ENCODE assay signal across 25 mouse cellular contexts in genomic region chr1:64891332-64891731, GRCm38 (mm10).
DNase-seq lines count a peak whose midpoint lies in the region; ATAC-seq lines count a peak whose summit lies in the region.
"Had no signal": no experiment of that assay in that cellular context is flagged by ENCODE, and none has a peak within 500 bp of the region (broad histone marks: within the 10 kb centered on the region; RNA-seq: fewer than 3 reads in every experiment).

No protein-coding gene starts in this region.

- no peak overlapping the region for H3K9ac ChIP-seq in embryonic facial prominence, embryonic 14.5 days (ENCODE audit: low read depth, low read length)
- H3K9ac ChIP-seq: embryonic facial prominence, embryonic 13.5 days; forebrain, embryonic 13.5 days; hindbrain, embryonic 12.5 days; hindbrain, embryonic 15.5 days had no signal

- peaks cover 4% of the 10 kb centered on the region; the same call in 1 of the 2 replicates for H3K4me1 ChIP-seq in embryonic facial prominence, embryonic 14.5 days (ENCODE audit: control insufficient read depth, insufficient read depth, low read length)
- H3K4me1 ChIP-seq: embryonic facial prominence, embryonic 13.5 days; forebrain, embryonic 13.5 days; heart, embryonic 10.5 days; hindbrain, embryonic 12.5 days; hindbrain, embryonic 15.5 days had no signal

- H3K36me3 ChIP-seq in embryonic facial prominence, embryonic 14.5 days (ENCODE audit: control insufficient read depth, insufficient read depth, low read length): no peaks in the 10 kb centered on the region
- H3K36me3 ChIP-seq: embryonic facial prominence, embryonic 13.5 days; forebrain, embryonic 10.5 days; heart, embryonic 10.5 days; hindbrain, embryonic 15.5 days had no signal

- H3K4me2 ChIP-seq in embryonic facial prominence, embryonic 14.5 days (ENCODE audit: low read depth, low read length): no peak overlapping the region
- H3K4me2 ChIP-seq: embryonic facial prominence, embryonic 13.5 days; forebrain, embryonic 13.5 days; hindbrain, embryonic 12.5 days; hindbrain, embryonic 15.5 days had no signal

- peak; percentile 82; the same call in 1 of the 2 replicates for ATAC-seq in embryonic facial prominence, embryonic 14.5 days (ENCODE audit: low read depth)
- ATAC-seq: activated CD4-positive, CD25-positive, alpha-beta regulatory T cell, adult 4 months; CD4-positive, CD25-positive, alpha-beta regulatory T cell, adult 4 months; forebrain, embryonic 13.5 days; forebrain, embryonic 16.5 days; intestine, postnatal 0 days had no signal

- H3K9me3 ChIP-seq in embryonic facial prominence, embryonic 14.5 days (ENCODE audit: control insufficient read depth, low read length): no peaks in the 10 kb centered on the region
- H3K9me3 ChIP-seq: embryonic facial prominence, embryonic 13.5 days; forebrain, embryonic 10.5 days; forebrain, embryonic 13.5 days; heart, embryonic 10.5 days; hindbrain, embryonic 12.5 days; hindbrain, embryonic 15.5 days had no signal

- WGBS in embryonic facial prominence, embryonic 14.5 days: 43% methylated on average over 4 of the region's 4 CpGs

- DNase-seq in embryo, embryonic 10 days (ENCODE audit: low spot score): peak; percentile 70
- DNase-seq in embryo, embryonic 11 days: peak; percentile 19
- peak; percentile 59 for DNase-seq in embryonic facial prominence, embryonic 14.5 days (ENCODE audit: low spot score)
- DNase-seq in skeletal muscle tissue, adult 2 months (ENCODE audit: low read depth, low spot score): peak; percentile 38
- no peak for DNase-seq in layer of hippocampus, adult 9-11 months
- no peak for DNase-seq in frontal cortex, adult 2 months (ENCODE audit: extremely low spot score in 1 of 2, low spot score in 1 of 2)
- DNase-seq in gastrocnemius, postnatal 4 days (ENCODE audit: low spot score in 2 of 2): no peak
- DNase-seq: adrenal gland, adult 8-10 months; adrenal gland, postnatal 25 days; cerebellum, adult 18-20 months; cerebellum, adult 9-10 months; cerebellum, postnatal 14 days; gastrocnemius, adult 2 months; gastrocnemius, postnatal 14 days; heart, adult 2 months had no signal

- no peaks in the 10 kb centered on the region for H3K27me3 ChIP-seq in embryonic facial prominence, embryonic 14.5 days (replicated peaks; ENCODE audit: control insufficient read depth, insufficient read depth, low read length)
- H3K27me3 ChIP-seq: embryonic facial prominence, embryonic 13.5 days; forebrain, embryonic 13.5 days; hindbrain, embryonic 12.5 days; hindbrain, embryonic 15.5 days had no signal

- no peak overlapping the region for H3K4me3 ChIP-seq in embryonic facial prominence, embryonic 14.5 days (ENCODE audit: low read depth, low read length)
- H3K4me3 ChIP-seq: embryonic facial prominence, embryonic 13.5 days; forebrain, embryonic 10.5 days; forebrain, embryonic 13.5 days; gastrocnemius, adult 2 months; heart, adult 2 months; heart, embryonic 10.5 days; hindbrain, embryonic 12.5 days; hindbrain, embryonic 15.5 days had no signal

- H3K27ac ChIP-seq in embryonic facial prominence, embryonic 14.5 days (replicated peaks; ENCODE audit: low read depth, low read length): no peak overlapping the region
- H3K27ac ChIP-seq: embryonic facial prominence, embryonic 13.5 days; forebrain, embryonic 10.5 days; forebrain, embryonic 13.5 days; gastrocnemius, adult 2 months; heart, adult 2 months; heart, embryonic 10.5 days; hindbrain, embryonic 12.5 days; hindbrain, embryonic 15.5 days had no signal

Comparison
In these comparisons a context has a peak if more than half of its experiments do, and no peak if none do; other contexts are left out.
1. DNase-seq: peak in embryo, embryonic 10 days (single experiment), embryo, embryonic 11 days (single experiment), embryonic facial prominence, embryonic 14.5 days (single experiment) and skeletal muscle tissue, adult 2 months (single experiment); none in layer of hippocampus, adult 9-11 months (single experiment), frontal cortex, adult 2 months (0 of 2) and gastrocnemius, postnatal 4 days (0 of 2).